Mouse (Mus musculus) lung, postnatal 25 days (tissue): ENCODE measurements around the gene Sqstm1.
A peak's percentile ranks its signal among the peaks of the same experiment; 100 is the strongest.

Source experiments
- DNase-seq: peaks from one replicate; pipeline ENCODE4 v3.0.0; 2022; ENCODE audit warnings: low spot score

Gene Sqstm1

DNA sequence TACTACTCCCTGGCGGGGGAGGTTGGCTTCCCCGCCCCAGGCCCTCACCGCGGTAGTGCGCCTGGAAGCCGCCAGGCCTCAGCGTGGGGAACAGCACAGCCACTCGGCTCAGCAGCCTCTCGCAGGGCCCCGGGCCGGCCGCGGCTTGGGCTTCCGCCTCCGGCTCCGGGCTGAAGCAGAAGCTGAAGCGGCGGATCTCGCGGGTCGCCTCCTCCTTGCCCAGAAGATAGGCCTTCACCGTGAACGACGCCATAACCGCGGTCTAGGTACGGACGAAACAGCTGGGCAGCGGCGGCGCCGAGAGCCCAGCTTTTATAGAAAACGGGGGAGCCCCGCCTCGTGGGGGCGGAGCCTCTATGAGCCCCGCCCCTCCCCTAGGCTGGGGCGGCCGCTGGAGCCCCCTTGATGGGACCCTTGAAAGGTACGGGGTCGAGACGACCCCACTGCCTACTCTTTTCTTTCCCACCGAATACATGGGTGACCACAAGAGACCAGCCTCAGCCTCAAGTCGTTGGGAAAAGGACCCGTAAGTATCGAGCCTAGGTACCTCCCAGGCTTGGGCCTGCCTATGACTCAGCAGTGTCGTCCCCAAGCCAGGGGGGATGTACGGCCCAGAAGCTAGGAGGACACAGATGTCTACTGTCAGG lies at the start of gene Sqstm1, which contains the start of gene Mgat4b:
TSS of gene Sqstm1 (minus strand) at position 323 of the 647 bp plus-strand sequence.
TSS of gene Mgat4b (plus strand) at position 386 of the 647 bp plus-strand sequence.
- DNase-seq, result peak; percentile 81

DNA sequence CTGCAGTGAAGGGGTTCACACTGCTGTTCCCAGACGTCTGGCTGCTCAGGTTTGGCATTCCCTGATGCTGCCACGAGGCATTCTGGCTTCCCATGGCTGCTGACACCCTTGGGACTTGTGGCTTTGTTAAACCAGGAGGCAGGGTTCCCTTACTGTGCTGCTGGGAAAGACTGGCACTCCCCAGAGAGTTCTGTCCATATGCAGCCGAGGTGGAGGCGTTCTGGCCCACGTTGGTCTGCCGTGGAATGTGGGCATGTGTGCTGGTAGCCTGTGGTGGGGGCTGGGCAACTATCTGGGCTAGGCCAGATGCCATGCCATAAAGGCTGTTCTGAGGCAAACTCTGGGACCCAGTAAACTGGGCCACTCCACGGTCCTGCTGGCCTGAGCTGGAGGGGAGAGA lies 47.7 kb upstream of the Sqstm1 start:
- DNase-seq, result no peak

- no peak for DNase-seq
Measured at GRCm38 (mm10) chr11:50256615-50257014, 46.0 kb upstream of the Sqstm1 start.

DNA sequence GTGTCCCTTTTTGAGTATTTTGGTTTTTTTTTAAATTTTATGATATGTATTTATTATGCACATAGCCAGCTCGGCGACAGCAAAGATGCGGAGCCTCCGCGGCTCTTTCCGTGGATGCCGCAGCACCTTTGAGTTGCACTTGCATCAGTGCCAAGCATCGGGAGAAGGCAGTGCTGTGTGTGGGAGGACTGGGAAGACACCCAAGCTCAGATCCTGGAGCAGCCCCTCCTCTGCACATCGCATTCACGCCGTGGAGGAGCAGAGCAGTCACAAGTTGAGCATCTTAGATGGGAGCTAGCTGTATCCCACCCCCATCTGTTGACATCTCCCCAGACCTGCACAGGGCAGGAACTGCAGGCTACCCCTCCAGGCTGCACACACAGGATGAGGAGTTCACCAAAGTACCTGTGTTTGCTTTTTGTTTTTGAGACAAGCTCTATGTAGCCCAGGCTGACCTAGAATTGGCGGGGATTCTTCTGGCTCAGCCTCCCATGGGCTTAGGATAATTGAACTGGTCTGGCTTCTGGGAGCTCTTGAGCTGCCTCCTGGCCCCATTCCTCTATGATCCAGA lies 43.5 kb upstream of the Sqstm1 start:
- DNase-seq, result no peak

DNA sequence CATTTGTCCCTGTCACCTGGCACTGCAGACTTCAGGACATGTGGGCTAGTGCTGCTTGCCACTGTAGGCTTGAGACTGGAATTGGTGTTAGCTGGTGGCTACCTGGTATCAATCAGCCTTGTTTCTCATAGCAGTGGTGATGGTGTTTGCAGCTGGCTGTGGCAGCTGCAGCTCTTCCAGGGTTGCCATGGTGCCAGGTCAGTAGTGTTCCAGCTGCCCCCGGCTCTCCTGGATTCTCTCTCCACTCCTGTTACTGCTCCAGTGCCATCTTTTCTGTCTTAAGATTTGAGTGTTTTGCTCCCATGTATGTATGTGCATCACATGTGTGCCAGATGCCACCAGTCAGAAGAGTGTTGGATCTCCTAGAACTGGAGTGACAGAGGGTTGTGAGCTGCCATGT lies 42.8 kb upstream of the Sqstm1 start:
- DNase-seq, result no peak

DNA sequence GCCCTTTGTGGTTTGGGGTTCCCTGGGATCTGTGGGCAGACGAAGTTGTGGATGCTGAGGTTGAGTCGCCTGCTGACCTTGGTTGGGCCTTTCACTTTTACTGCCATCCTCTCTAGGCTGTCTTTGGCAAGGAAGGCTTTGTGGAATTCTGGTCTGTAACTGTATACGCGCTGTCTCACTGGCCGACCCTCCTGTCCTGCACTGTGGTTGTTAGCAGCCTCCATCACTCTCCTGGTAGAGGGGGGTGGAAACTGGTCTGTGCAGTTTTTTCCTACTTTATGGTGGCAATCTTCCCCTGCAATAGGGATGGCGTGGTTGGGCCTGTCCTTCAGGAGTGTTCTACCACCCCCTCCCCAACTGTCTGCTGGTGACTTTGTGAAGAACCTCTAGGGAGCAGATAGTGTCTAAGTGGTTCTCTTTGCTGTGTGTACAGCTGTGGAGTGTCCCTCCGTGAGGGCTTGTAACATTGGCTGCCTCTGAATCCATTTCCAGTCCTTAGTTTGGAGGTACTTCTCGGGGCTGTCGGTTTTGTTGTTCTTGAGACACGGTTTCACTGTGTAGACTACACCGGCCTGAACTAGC lies 42.1 kb upstream of the Sqstm1 start:
- no peak for DNase-seq

GRCm38 (mm10) chr11:50252166-50252565 lies 41.5 kb upstream of the Sqstm1 start:
- DNase-seq, result no peak

DNA sequence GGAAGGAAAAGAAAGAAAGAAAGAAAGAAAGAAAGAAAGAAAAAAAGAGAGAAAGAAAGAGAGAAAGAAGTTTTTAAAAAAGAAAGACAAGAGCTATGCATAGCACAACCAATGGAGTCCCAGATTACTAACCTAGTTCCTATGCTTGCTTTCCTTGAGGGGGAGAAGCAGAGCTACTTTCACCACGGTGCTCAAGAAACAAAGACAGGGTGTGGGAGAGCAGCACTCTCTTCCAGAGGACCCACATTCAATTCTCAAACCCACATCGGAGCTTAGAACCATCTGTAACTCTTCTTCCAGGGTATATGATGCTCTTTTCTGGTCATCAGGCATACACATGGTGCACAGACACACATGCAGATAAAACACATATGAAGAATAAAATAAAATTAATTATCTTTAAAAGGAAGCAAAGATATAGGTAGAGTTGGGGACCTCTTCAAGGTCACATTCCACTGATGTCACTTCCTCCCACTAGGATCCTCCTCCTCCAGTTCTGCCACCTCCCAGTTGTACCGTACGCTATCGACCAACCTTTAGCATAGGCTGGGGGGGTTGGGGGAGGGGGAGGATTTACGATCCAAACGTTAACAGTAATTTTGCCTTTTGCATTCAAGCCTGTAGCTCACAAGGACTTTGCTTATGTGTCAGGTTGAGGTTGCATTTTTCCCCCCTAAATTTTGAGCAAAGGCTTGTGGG lies 38.0 kb upstream of the Sqstm1 start:
- no peak for DNase-seq

DNA sequence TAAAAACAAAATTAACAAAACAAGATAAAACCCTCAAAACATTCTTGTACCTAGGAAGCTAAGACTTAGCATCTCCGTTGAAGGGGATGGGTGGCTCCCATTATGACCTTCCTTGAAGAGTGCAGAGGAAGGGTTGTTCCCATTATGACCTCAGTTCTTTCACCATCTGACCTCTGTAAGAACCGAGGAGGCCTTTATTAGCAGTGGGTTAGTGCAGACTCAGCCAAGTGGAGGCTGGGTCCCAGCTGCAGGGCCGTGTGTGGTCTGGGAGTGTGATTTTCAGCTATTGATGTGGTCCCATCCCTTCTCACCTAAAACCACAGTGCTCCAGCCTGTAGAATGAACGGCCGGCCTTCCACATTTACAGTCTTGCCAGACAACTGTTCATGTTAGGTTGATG lies 34.6 kb upstream of the Sqstm1 start:
- DNase-seq, result no peak

- no peak for DNase-seq
Measured at GRCm38 (mm10) chr11:50243926-50244325, 33.3 kb upstream of the Sqstm1 start.

DNA sequence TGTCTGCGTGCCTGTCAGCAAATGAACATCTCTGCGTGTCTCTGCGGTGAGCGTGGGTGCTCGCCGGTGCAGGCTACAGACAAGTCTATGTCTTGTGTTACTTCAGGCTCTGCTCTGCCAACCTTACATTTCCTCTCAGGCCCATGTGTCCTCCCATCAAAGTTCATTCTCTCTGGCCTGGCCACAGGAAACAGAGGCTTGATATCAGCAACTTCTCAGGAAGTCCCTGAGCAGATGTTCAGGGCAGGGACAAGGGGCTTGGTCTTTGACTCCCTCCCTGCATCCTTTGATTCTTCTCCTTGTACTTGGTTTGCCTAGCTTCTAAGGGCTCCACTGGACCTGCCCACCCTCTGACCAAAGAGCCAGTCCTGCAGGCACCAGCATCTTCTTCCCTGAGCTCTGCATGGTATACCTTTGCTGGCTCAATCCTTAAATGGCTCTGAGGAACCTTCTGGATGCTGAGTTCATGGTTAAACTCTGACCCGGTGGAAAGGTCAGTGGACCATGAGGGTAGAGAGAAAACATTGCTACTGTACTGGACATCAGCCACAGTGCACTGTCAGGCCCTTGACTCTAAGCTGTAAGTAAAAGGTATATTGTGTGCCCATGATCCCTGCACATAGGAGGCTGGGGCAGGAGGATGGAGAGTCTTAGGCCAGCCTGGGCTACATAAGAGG lies 29.7 kb upstream of the Sqstm1 start:
- DNase-seq, result no peak

- DNase-seq, result no peak
Measured at GRCm38 (mm10) chr11:50238821-50239791, 28.5 kb upstream of the Sqstm1 start.

- DNase-seq, result no peak
Measured at GRCm38 (mm10) chr11:50238324-50238723, 27.7 kb upstream of the Sqstm1 start, which contains the start of gene Ltc4s. Gene Ltc4s, minus strand, starts transcription at chr11:50238616.

DNA sequence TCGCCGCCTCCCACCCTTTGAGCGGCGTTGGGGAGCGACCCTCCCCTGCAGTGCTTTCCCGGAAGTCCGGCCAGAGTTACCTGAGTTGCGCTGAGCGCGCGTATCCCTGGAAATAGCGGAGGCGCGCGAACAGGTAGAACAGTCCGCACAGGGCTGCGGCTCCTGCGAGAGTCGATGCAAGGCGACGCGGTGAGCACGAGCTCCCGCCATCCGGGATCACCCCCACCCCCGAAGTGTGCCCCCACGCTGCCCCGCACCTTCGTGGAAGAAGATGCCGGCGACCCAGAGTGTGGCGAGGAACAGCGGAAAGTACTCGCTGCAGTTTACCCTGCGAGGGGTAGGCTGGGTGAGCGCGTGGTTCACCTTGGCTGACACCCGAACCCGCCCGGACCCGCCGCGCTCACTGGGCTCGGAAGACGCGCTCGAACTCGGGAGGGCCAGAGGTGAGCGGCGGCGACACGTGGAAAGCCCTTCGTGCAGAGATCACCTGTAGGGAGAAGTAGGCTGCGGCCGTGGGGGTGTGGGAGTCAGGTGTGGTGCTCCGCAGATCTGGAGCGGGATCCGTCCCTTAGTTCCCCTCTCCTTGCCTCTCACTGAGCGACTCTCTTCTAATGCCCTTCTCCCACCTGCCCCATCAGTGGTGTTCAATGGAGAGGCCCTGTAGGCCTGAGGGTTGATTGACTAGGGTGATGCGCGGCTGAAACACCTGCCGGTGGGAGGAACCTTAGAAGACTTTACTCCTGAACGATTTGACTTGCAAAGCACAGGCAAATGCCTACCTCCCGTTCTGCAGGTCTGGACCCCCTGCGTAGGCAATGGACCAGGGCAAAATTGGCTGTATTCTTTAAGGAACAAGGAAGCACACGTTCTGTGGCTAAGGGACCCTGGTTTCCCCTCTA lies 26.6 kb upstream of the Sqstm1 start:
- DNase-seq, result no peak

GRCm38 (mm10) chr11:50236540-50236936 lies 25.9 kb upstream of the Sqstm1 start:
- peak; percentile 87 for DNase-seq

GRCm38 (mm10) chr11:50234606-50235005 lies 24.0 kb upstream of the Sqstm1 start:
- no peak for DNase-seq

DNA sequence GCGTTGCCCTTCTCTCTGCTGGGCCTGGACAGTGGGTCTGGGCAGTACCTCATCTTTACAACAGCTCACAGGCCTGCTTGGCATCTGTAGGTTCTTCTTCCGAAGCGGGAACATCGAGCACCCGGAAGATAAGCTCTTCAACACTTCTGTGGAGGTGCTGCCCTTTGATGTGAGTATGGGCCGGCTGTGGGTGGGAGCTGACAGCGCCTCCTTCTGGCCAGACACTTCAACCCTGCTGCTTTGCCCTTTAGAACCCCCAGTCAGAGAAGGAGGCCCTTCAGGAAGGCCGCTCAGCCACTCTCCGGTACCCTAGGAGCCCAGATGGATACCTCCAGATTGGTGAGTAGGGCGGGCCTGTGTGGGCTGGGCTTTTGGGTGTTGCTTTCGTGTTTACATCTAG lies 23.4 kb upstream of the Sqstm1 start:
- no peak for DNase-seq

DNA sequence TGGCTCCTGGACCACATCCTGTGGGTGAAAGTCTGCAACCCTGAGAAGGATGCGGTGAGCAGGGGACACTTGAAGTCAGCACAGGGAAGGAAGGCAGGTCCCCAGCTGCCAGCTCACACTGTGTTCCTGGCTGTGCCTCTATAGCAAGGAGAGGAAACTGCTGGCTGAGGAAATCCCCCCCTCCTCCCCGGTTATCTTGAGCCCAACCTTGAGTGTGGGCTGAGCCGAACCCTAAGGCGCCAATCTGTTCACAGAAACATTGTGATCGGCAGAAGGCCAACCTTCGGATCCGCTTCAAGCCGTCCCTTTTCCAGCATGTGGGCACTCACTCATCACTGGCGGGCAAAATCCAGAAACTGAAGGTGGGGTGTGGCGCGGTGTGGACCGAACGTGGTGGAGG lies 22.4 kb upstream of the Sqstm1 start:
- DNase-seq, result no peak

GRCm38 (mm10) chr11:50231411-50231810 lies 20.8 kb upstream of the Sqstm1 start:
- peak; percentile 79 for DNase-seq
